Mouse (Mus musculus) embryonic facial prominence, embryonic 11.5 days (tissue): ENCODE results near the gene Deaf1. TPM values are rescaled to one million over a fixed set of nuclear protein-coding genes. Genes with fewer than 3 reads are reported as not detected.
"Not testable (repeated sequence)": the region's sequence is repeated elsewhere in the genome, so short reads cannot be mapped to it uniquely, and the experiment has no call there.

ENCODE experiments used
- ATAC-seq: fragments of 200-750 bp; cut with Nextera tagmentation; replicated peaks from 2 replicates; pipeline ENCODE4 v1.8.0; 2017; ENCODE audit warnings: low read depth; ENCODE audit not compliant: insufficient number of reproducible peaks, low FRiP score, low TSS enrichment
- DNase-seq: peaks from one replicate; pipeline ENCODE4 v3.0.0-alpha.2; 2015; ENCODE audit warnings: low spot score
- H3K27ac ChIP-seq: fragments of 300-500 bp; sonication (generic); replicated peaks from 2 replicates; pipeline ENCODE4 v1.5.1; 2014; ENCODE audit warnings: mild to moderate bottlenecking, low read depth, low read length, control low read depth
- H3K27me3 ChIP-seq: fragments of 300-500 bp; sonication (generic); 2 replicates; pipeline ENCODE4 v1.6.1; 2014; ENCODE audit warnings: mild to moderate bottlenecking, low read length, moderate library complexity, mixed read lengths; ENCODE audit not compliant: control insufficient read depth, insufficient read depth
- H3K36me3 ChIP-seq: fragments of 300-500 bp; sonication (generic); replicated peaks from 2 replicates; pipeline ENCODE4 v1.6.1; 2014; ENCODE audit warnings: low read depth, mild to moderate bottlenecking, low read length, moderate library complexity, mixed read lengths; ENCODE audit not compliant: control insufficient read depth, insufficient read depth
- H3K4me1 ChIP-seq: fragments of 300-500 bp; sonication (generic); 2 replicates; pipeline ENCODE4 v1.6.1; 2014; ENCODE audit warnings: low read length, mixed read lengths; ENCODE audit not compliant: control insufficient read depth, insufficient read depth
- H3K4me2 ChIP-seq: fragments of 300-500 bp; sonication (generic); 2 replicates; pipeline ENCODE4 v1.6.1; 2014; ENCODE audit warnings: low read depth, mild to moderate bottlenecking, control low read depth, low read length, moderate library complexity
- H3K4me3 ChIP-seq: fragments of 300-500 bp; sonication (generic); 2 replicates; pipeline ENCODE4 v1.5.1; 2014; ENCODE audit warnings: low read depth, low read length, control low read depth
- H3K9ac ChIP-seq: fragments of 300-500 bp; sonication (generic); replicated peaks from 2 replicates; pipeline ENCODE4 v1.6.1; 2014; ENCODE audit warnings: mild to moderate bottlenecking, control low read depth, low read length
- H3K9me3 ChIP-seq: fragments of 300-500 bp; sonication (generic); replicated peaks from 2 replicates; pipeline ENCODE4 v1.6.1; 2016; ENCODE audit warnings: mild to moderate bottlenecking, low read length, inconsistent platforms, mixed read lengths; ENCODE audit not compliant: control insufficient read depth
- WGBS: fragments of 180-500 bp; shearing (Covaris S2); extraction: QIAGEN DNeasy Blood & Tissue Kit; methylation state at CpG from one replicate; pipeline ENCODE4 v1.1.7; 2014; 5-methylcytosine and 5-hydroxymethylcytosine counted together
- polyA plus RNA-seq: library from polyadenylated mRNA; unstranded; fragments of >200 nt; fragmentation: Nextera tagmentation; extraction: Ambion mirVana; gene quantifications from 2 replicates; pipeline ENCODE4 v1.2.1, GENCODE M21; 2014

The Deaf1 gene
- polyA plus RNA-seq, 1 experiment from 2014 or later: 53.9 TPM

- H3K27ac ChIP-seq: no peak overlapping the region
- peaks cover 34% of the 10 kb centered on the region for H3K36me3 ChIP-seq
- H3K27me3 ChIP-seq: no peaks in the 10 kb centered on the region
- WGBS: 71% methylated on average over 11 of the region's 11 CpGs
- H3K4me2 ChIP-seq: no peak overlapping the region
- DNase-seq (no peak), ATAC-seq (no peak)
- H3K9me3 ChIP-seq: no peaks in the 10 kb centered on the region
- H3K4me1 ChIP-seq: no peaks in the 10 kb centered on the region
- no peak overlapping the region for H3K4me3 ChIP-seq
- H3K9ac ChIP-seq: no peak overlapping the region
Measured at GRCm38 (mm10) chr7:141264041-141264700, 63.3 kb downstream of the Deaf1 start.

- DNase-seq (no peak), ATAC-seq (no peak)
- Histone ChIP-seq H3K27me3 (no peaks in the 10 kb centered on the region), H3K9ac (no peak overlapping the region), H3K4me1 (no peaks in the 10 kb centered on the region), H3K4me3 (no peak overlapping the region), H3K4me2 (no peak overlapping the region), H3K9me3 (no peaks in the 10 kb centered on the region), H3K27ac (no peak overlapping the region), H3K36me3 (peaks cover 38% of the 10 kb centered on the region)
- 85% methylated on average over 13 of the region's 13 CpGs for WGBS
Measured at GRCm38 (mm10) chr7:141263640-141264039, 63.9 kb downstream of the Deaf1 start.

GRCm38 (mm10) chr7:141261480-141261879, 66.0 kb downstream of the Deaf1 start:
- H3K36me3 ChIP-seq: peaks cover 52% of the 10 kb centered on the region
- DNase-seq (no peak), ATAC-seq (no peak)
- no peak overlapping the region for H3K27ac ChIP-seq
- H3K27me3 ChIP-seq: no peaks in the 10 kb centered on the region
- no peak overlapping the region for H3K4me2 ChIP-seq
- no peak overlapping the region for H3K9ac ChIP-seq
- H3K4me1 ChIP-seq: no peaks in the 10 kb centered on the region
- no peak overlapping the region for H3K4me3 ChIP-seq
- H3K9me3 ChIP-seq: no peaks in the 10 kb centered on the region
- 93% methylated on average over 3 of the region's 3 CpGs for WGBS

- no peaks in the 10 kb centered on the region for H3K27me3 ChIP-seq
- WGBS: 93% methylated on average over 10 of the region's 10 CpGs
- H3K9me3 ChIP-seq: no peaks in the 10 kb centered on the region
- no peak for ATAC-seq
- no peak overlapping the region for H3K4me3 ChIP-seq
- H3K4me1 ChIP-seq: no peaks in the 10 kb centered on the region
- peaks cover 36% of the 10 kb centered on the region for H3K36me3 ChIP-seq
- no peak overlapping the region for H3K4me2 ChIP-seq
- H3K27ac ChIP-seq: no peak overlapping the region
- DNase-seq: no peak
- H3K9ac ChIP-seq: no peak overlapping the region
Measured at GRCm38 (mm10) chr7:141256159-141256558, 71.3 kb downstream of the Deaf1 start.

GRCm38 (mm10) chr7:141250486-141250885, 77.0 kb downstream of the Deaf1 start:
- 94% methylated on average over 4 of the region's 4 CpGs for WGBS
- H3K9me3 ChIP-seq, H3K9ac ChIP-seq, DNase-seq, ATAC-seq, H3K27ac ChIP-seq, H3K4me3 ChIP-seq, H3K4me1 ChIP-seq, H3K27me3 ChIP-seq, H3K4me2 ChIP-seq: not testable (repeated sequence)
- peaks cover 16% of the 10 kb centered on the region for H3K36me3 ChIP-seq

Other genes starting within 250 kb of the Deaf1 start
- gene Pkp3, start 249.5 kb downstream of the Deaf1 start, polyA plus RNA-seq: 3.1 and 3.5 TPM in 2 replicates
- gene Sigirr, start 227.1 kb downstream of the Deaf1 start, polyA plus RNA-seq: 1.6 and 1.8 TPM in 2 replicates
- gene Ano9, start 209.9 kb downstream of the Deaf1 start, polyA plus RNA-seq: 1.2 and 1.3 TPM in 2 replicates
- gene Ptdss2, start 205.3 kb downstream of the Deaf1 start, polyA plus RNA-seq: 67.3 and 69.6 TPM in 2 replicates
- gene Rnh1, start 154.8 kb downstream of the Deaf1 start, polyA plus RNA-seq: 82.0 and 93.5 TPM in 2 replicates
- gene Hras, start 133.7 kb downstream of the Deaf1 start, polyA plus RNA-seq: 91.4 and 91.7 TPM in 2 replicates
- gene Lrrc56, start 133.5 kb downstream of the Deaf1 start, polyA plus RNA-seq: 8.2 and 8.7 TPM in 2 replicates
- 2.5 and 2.6 TPM in 2 replicates for gene Lmntd2, start 113.6 kb downstream of the Deaf1 start, polyA plus RNA-seq
- gene Rassf7, start 111.8 kb downstream of the Deaf1 start, polyA plus RNA-seq: 33.0 and 34.5 TPM in 2 replicates
- 63.4 and 76.7 TPM in 2 replicates for gene Phrf1, start 98.9 kb downstream of the Deaf1 start, polyA plus RNA-seq
- 0.46 and 0.66 TPM in 2 replicates for gene Irf7, start 61.2 kb downstream of the Deaf1 start, polyA plus RNA-seq
- gene Cdhr5, start 50.9 kb downstream of the Deaf1 start, polyA plus RNA-seq: not detected in 2 replicates
- gene Sct, start 48.6 kb downstream of the Deaf1 start, polyA plus RNA-seq: 4.5 and 6.7 TPM in 2 replicates
- gene Drd4, start 35.7 kb downstream of the Deaf1 start, polyA plus RNA-seq: 0.62 and 0.89 TPM in 2 replicates
- 24.0 and 26.6 TPM in 2 replicates for gene Tmem80, start within 50 bp of the Deaf1 start, polyA plus RNA-seq
- gene Eps8l2, start 11.2 kb upstream of the Deaf1 start, polyA plus RNA-seq: 3.4 and 3.5 TPM in 2 replicates
- gene Taldo1, start 64.5 kb upstream of the Deaf1 start, polyA plus RNA-seq: 340 and 364 TPM in 2 replicates
- gene Gatd1, start 86.4 kb upstream of the Deaf1 start, polyA plus RNA-seq: 44.6 and 51.0 TPM in 2 replicates
- gene Cend1, start 101.8 kb upstream of the Deaf1 start, polyA plus RNA-seq: 2.5 and 3.7 TPM in 2 replicates
- 27.4 and 30.4 TPM in 2 replicates for gene Slc25a22, start 110.2 kb upstream of the Deaf1 start, polyA plus RNA-seq
- 9.1 and 10.1 TPM in 2 replicates for gene Pidd1, start 116.3 kb upstream of the Deaf1 start, polyA plus RNA-seq
- 1,064 and 1,069 TPM in 2 replicates for gene Rplp2, start 119.7 kb upstream of the Deaf1 start, polyA plus RNA-seq
- 10.5 and 11.1 TPM in 2 replicates for gene Pnpla2, start 127.5 kb upstream of the Deaf1 start, polyA plus RNA-seq
- 3.5 and 4.8 TPM in 2 replicates for gene Cracr2b, start 133.4 kb upstream of the Deaf1 start, polyA plus RNA-seq
- gene Cd151, start 139.7 kb upstream of the Deaf1 start, polyA plus RNA-seq: 39.2 and 42.4 TPM in 2 replicates
- gene Polr2l, start 147.4 kb upstream of the Deaf1 start, polyA plus RNA-seq: 60.6 and 67.2 TPM in 2 replicates
- 24.8 and 27.3 TPM in 2 replicates for gene Tspan4, start 147.6 kb upstream of the Deaf1 start, polyA plus RNA-seq
- gene Chid1, start 212.2 kb upstream of the Deaf1 start, polyA plus RNA-seq: 25.8 and 28.0 TPM in 2 replicates
- gene Ap2a2, start 234.5 kb upstream of the Deaf1 start, polyA plus RNA-seq: 68.8 and 74.7 TPM in 2 replicates